Mouse (Mus musculus) kidney, adult 10 weeks (tissue): ENCODE data around the gene Gm13941. TPM values are rescaled to one million over a fixed set of nuclear protein-coding genes. Genes with fewer than 3 reads are reported as not detected.

Source experiments
- polyA plus RNA-seq: library from polyadenylated mRNA; stranded (reverse); fragments of 350-450 nt; fragmentation: Illumina TruSeq; extraction: RNeasy Lipid Tissue Mini Kit (QIAGEN cat#74804); gene quantifications from one replicate; pipeline ENCODE4 v1.2.3, GENCODE M21; 2014; ENCODE audit warnings: low read depth, low replicate concordance

Gene Gm13941
- polyA plus RNA-seq: not detected

GRCm38 (mm10) chr2:111105882-111106281, at the start of gene Gm13941:
Gm13941 (minus strand) TSS chr2:111105982.

DNA sequence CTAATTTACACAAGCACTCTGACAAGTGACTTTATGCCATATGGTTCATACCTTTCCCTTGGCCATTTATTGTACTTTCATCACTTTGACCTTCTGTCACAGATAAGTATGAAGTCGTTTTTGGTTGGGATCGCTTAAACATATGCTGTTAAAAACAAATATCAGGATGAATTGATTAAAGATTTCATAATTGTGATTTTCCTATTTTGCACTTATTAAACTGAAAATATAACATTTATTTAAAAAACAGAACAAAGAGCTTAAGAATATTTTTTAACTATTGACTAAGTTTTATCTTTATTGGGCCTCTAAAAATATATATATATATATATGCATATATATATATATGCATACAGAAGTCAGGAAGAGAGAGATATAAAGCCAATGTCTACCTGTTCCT, 47.1 kb upstream of the Gm13941 start, which contains the start of gene Gm15130:
Gene Gm15130, minus strand, starts transcription at position 101 of the 400 bp plus-strand sequence.

Other genes starting within 250 kb of the Gm13941 start
- gene Ano3, start 155.1 kb downstream of the Gm13941 start, polyA plus RNA-seq: not detected
- gene Gm15130, start 47.0 kb upstream of the Gm13941 start, polyA plus RNA-seq: not detected
- not detected for gene 4930430A15Rik, start 123.6 kb upstream of the Gm13941 start, polyA plus RNA-seq
- gene Olfr1275, start 129.3 kb upstream of the Gm13941 start, polyA plus RNA-seq: not detected
- not detected for gene Olfr1276, start 148.5 kb upstream of the Gm13941 start, polyA plus RNA-seq
- not detected for gene Olfr1277, start 168.1 kb upstream of the Gm13941 start, polyA plus RNA-seq
- not detected for gene Olfr1278, start 184.2 kb upstream of the Gm13941 start, polyA plus RNA-seq
- gene Olfr1279, start 194.7 kb upstream of the Gm13941 start, polyA plus RNA-seq: not detected
- not detected for gene Olfr1280, start 208.0 kb upstream of the Gm13941 start, polyA plus RNA-seq
- not detected for gene Olfr1281, start 220.5 kb upstream of the Gm13941 start, polyA plus RNA-seq
- gene Olfr1282, start 230.1 kb upstream of the Gm13941 start, polyA plus RNA-seq: not detected